In the genomic region with DNA sequence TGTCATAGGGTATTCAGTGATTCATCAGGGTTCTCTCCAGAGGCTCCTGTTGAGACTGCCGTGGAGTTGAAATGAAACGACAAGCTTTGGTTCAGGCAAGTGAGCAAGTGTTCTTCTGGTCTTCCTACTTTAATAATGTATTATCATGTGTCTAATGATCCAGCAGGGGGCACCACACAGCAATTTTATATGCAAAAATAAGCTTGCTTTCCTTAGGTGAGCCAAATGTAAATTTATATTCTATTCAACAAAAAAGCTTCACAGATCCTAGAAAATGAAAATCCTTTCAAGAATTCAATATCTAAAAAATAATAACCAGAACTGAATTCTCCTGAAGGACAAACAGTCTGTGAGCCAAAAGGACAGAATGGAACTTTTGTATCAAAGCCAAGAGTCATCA, we compare ENCODE assay signal across 10 mouse cellular contexts. TPM values are rescaled to one million over a fixed set of nuclear protein-coding genes. Genes with fewer than 3 reads are reported as not detected.
DNase-seq lines count a peak whose midpoint lies in the region; ATAC-seq lines count a peak whose summit lies in the region.
"Had no signal": no experiment of that assay in that cellular context is flagged by ENCODE, and none has a peak within 500 bp of the region (broad histone marks: within the 10 kb centered on the region; RNA-seq: fewer than 3 reads in every experiment).

No protein-coding gene starts in this region.

- no peaks in the 10 kb centered on the region for H3K36me3 ChIP-seq in hindbrain, embryonic 11.5 days (ENCODE audit: control insufficient read depth, insufficient read depth, low read length)
- H3K36me3 ChIP-seq in hindbrain, embryonic 12.5 days = no peaks in the 10 kb centered on the region
- H3K36me3 ChIP-seq: embryonic facial prominence, embryonic 15.5 days; limb, embryonic 13.5 days had no signal

- no peaks in the 10 kb centered on the region for H3K4me1 ChIP-seq in hindbrain, embryonic 11.5 days (replicated peaks; ENCODE audit: control insufficient read depth, insufficient read depth, low read length)
- peaks cover 11% of the 10 kb centered on the region for H3K4me1 ChIP-seq in hindbrain, embryonic 12.5 days

- no peaks in the 10 kb centered on the region for H3K9me3 ChIP-seq in hindbrain, embryonic 11.5 days (ENCODE audit: control insufficient read depth, low read length)
- no peaks in the 10 kb centered on the region for H3K9me3 ChIP-seq in hindbrain, embryonic 12.5 days (replicated peaks)
- H3K9me3 ChIP-seq: embryonic facial prominence, embryonic 15.5 days; limb, embryonic 13.5 days had no signal

- no peaks in the 10 kb centered on the region for H3K27me3 ChIP-seq in hindbrain, embryonic 11.5 days (ENCODE audit: control insufficient read depth, insufficient read depth, low read length)
- no peaks in the 10 kb centered on the region for H3K27me3 ChIP-seq in hindbrain, embryonic 12.5 days
- H3K27me3 ChIP-seq: embryonic facial prominence, embryonic 15.5 days; limb, embryonic 13.5 days had no signal

- no peak overlapping the region for H3K4me2 ChIP-seq in hindbrain, embryonic 11.5 days (replicated peaks; ENCODE audit: low read depth, low read length)
- H3K4me2 ChIP-seq in hindbrain, embryonic 12.5 days (replicated peaks) = no peak overlapping the region
- H3K4me2 ChIP-seq: embryonic facial prominence, embryonic 15.5 days; limb, embryonic 13.5 days had no signal

- no peak overlapping the region for H3K27ac ChIP-seq in hindbrain, embryonic 11.5 days (ENCODE audit: low read depth, low read length)
- H3K27ac ChIP-seq in hindbrain, embryonic 12.5 days = no peak overlapping the region
- H3K27ac ChIP-seq: embryonic facial prominence, embryonic 15.5 days; limb, embryonic 13.5 days had no signal

- no peak for ATAC-seq in hindbrain, embryonic 11.5 days (ENCODE audit: low FRiP score)
- no peak for ATAC-seq in hindbrain, embryonic 12.5 days (ENCODE audit: low FRiP score)

- H3K4me3 ChIP-seq in hindbrain, embryonic 11.5 days (ENCODE audit: low read depth, low read length) = no peak overlapping the region
- H3K4me3 ChIP-seq in hindbrain, embryonic 12.5 days = no peak overlapping the region
- H3K4me3 ChIP-seq: embryonic facial prominence, embryonic 15.5 days; limb, embryonic 13.5 days had no signal

- H3K9ac ChIP-seq in hindbrain, embryonic 11.5 days (ENCODE audit: low read depth, low read length) = no peak overlapping the region
- H3K9ac ChIP-seq in hindbrain, embryonic 12.5 days = no peak overlapping the region
- H3K9ac ChIP-seq: embryonic facial prominence, embryonic 15.5 days; limb, embryonic 13.5 days had no signal

- peak; percentile 74 for DNase-seq in hindbrain, embryonic 11.5 days (ENCODE audit: low spot score)
- peak; percentile 15 to 19 for DNase-seq in urinary bladder, postnatal 36 days (ENCODE audit: low spot score in 2 of 2)
- no peak for DNase-seq in urinary bladder, adult 18-20 months (ENCODE audit: low spot score in 2 of 2)
- peak; percentile 78 to 85 for DNase-seq in cerebellum, postnatal 10 days
- peak; percentile 57 for DNase-seq in induced T-regulatory cell, adult 2 months (ENCODE audit: low read depth)
- peak; percentile 57 for DNase-seq in mesoderm, embryonic 11.5 days (ENCODE audit: low read depth, low spot score)
- no peak for DNase-seq in yolk sac, embryonic 10.5 days (ENCODE audit: low spot score)

- WGBS in hindbrain, embryonic 11.5 days = 67% methylated on average over 2 of the region's 2 CpGs
- 62% methylated on average over 2 of the region's 2 CpGs for WGBS in hindbrain, embryonic 12.5 days

RNA-seq across cellular contexts. Expression of a gene that starts 36.5 kb away (rescaled TPM):
- 229 and 261 TPM in 2 replicates for polyA plus RNA-seq in hindbrain, embryonic 11.5 days (2014; fragmentation: Nextera tagmentation; extraction: Ambion mirVana)
- polyA plus RNA-seq in hindbrain, embryonic 12.5 days (2016; fragmentation: Nextera tagmentation; extraction: Ambion mirVana) = 220 and 242 TPM in 2 replicates

Comparison
In these comparisons a context has a peak if more than half of its experiments do, and no peak if none do; other contexts are left out.
1. DNase-seq: peak in hindbrain, embryonic 11.5 days (single experiment), urinary bladder, postnatal 36 days (2 of 2), cerebellum, postnatal 10 days (2 of 2), induced T-regulatory cell, adult 2 months (single experiment) and mesoderm, embryonic 11.5 days (single experiment); none in urinary bladder, adult 18-20 months (0 of 2) and yolk sac, embryonic 10.5 days (single experiment).